Mouse (Mus musculus) G1E (cell line): ENCODE measurements around the gene Tmem151a.

Source experiments
- CTCF ChIP-seq: IDR thresholded peaks from 2 replicates; pipeline ENCODE4 v1.5.1; 2012; ENCODE audit warnings: low read depth, low read length, inconsistent platforms, mixed read lengths
- GATA2 ChIP-seq: IDR thresholded peaks from 2 replicates; pipeline ENCODE4 v1.6.1; 2012; ENCODE audit warnings: low read depth, low read length, inconsistent platforms, borderline replicate concordance
- TAL1 ChIP-seq: conservative IDR thresholded peaks from 2 replicates; pipeline ENCODE4 v1.6.1; 2012; ENCODE audit warnings: low read depth, low read length, inconsistent platforms, mixed read lengths

GRCm38 (mm10) chr19:5062446-5062845 is 22.9 kb downstream of the Tmem151a start:
- TF ChIP-seq CTCF (no peak), TAL1 (no peak), GATA2 (no peak)
